Mouse (Mus musculus) 3134 (cell line): Measurements from ENCODE around the gene Nfxl1.

Experiments
- DNase-seq: peaks from one replicate; pipeline ENCODE4 v3.0.0-alpha.2; 2011; ENCODE audit warnings: low spot score; ENCODE audit not compliant: insufficient read length; ENCODE audit errors: extremely low read depth

Gene Nfxl1

DNA sequence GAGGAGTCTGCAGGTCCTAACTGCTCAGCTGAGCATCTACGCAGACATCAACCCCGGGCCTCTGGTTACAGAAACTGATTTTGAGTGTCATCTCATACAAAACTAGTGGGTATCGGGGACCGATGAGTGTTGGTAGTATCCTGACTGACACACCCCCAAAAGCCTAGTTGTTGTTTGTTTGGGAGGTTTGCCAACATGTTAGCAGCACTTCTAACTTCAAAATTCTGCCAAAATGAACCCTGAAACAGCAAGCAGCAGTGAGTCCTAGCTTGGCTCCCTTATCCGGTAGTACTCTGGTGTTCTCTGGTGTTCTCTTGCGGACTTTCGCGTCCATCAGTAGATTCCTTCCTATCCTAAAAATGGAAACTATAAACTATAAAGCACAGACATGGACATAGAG lies 56.7 kb downstream of the Nfxl1 start:
- no peak for DNase-seq

DNA sequence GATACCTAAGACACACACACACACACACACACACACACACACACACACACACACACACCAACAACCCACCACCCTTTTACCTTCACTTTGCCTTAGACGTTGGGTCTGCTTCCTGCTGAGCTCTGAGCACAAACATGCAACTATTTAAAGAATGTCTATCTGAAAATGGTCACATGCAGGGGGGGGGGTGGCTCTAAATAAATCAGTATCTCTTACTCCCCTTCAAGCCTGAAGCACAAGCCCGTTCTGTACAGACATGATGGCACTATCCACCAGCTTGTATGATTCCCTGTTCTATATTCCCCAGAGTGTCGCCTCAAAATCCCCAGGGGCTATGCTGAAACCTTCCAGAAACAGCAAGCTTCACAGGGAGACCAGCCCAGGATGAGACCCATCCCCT lies 57.7 kb downstream of the Nfxl1 start:
- no peak for DNase-seq

DNA sequence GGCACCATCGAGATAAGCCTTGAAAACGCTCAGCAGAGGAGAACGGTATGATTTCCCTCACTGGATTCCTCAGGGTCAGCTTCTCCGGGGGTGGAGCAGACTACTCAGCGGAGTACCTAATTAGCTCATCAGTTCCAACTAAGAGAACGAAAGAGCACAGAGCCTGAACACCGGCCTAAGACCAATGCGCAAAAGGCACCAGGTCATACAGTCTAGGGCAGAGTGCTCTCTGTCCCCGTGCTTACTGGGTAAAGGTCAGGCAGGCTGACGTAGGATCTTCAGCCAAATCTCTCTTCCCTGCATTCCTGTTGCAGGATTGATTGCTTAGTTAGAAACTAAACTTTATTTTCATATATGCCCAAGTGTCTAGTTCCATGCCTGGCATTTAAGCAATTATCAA lies 61.2 kb downstream of the Nfxl1 start:
- no peak for DNase-seq

DNA sequence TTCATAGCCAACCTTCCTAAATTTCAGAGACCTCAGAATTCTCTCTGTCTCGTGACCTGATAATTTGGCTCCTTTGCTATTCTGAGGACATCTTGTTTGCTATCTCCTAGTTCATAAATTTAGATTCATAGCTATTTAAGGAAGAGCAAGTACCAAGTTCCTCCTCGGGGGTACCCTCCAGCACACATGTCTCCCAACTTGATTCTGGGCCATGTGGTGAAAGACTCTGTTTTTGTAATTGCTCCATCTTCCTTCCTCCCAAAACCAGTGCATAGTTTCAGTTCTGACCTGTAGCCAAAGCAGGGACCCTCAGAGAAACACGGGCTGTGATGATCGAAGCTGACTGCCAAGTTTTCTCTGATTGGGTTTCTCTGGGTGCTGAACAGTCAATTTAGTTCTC lies 62.7 kb downstream of the Nfxl1 start:
- DNase-seq = no peak

DNA sequence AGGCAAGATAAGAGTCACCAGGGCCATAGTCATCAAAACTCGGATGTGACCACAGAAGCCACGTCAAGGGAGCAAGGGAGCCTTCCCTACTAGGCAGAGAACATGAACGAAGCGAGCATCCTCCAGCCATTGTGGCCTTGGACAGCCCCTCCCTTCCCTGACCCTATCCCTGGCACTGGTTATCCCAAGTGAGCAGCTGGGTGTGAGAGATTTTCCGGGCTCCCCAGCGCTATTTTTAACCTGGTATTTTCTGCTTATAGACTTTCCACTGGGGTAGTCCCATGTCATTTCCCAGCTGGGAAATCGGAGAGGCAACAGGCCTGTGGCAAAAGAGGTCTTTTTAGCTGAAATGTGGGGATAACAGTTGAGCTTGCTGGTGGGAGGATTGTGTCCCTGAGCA lies 65.6 kb downstream of the Nfxl1 start:
- no peak for DNase-seq

DNA sequence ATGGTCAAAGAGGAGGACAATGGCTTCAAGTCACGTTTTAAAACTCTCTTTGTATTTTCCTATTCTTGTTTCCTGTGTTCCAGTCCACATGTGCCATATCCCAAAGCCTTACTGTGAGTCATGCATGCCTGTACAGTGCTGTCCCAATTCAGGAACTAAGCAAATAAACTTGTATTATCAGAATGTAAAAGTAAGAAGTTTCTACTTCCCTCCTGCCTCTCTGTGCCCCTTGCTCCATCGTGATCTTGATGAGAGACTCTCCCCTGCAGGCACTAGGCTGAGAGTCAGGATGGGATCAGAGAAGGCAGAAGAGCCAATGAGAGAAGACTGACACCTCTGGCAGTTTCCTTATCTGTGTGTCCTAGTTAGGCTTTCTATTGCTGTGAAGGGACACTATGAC lies 68.3 kb downstream of the Nfxl1 start:
- no peak for DNase-seq

DNA sequence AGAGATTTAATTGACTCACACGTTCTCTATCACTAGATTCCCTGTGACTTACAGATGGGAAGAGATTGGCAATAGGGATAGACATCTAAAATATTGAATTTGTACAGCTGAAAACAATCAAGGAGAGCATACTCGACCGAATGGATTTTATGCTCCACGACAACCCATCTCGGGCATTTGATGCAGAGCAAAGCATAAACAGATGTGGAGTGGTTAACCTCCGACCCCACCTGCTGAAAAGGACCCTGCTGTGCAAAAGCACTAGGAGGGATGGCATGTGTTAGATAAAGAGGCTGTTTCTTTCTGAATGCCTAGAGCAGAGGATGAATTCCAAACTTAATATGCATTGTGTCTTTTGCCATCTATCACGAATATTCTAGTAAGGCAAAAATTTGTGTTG lies 79.0 kb downstream of the Nfxl1 start:
- DNase-seq = no peak

DNA sequence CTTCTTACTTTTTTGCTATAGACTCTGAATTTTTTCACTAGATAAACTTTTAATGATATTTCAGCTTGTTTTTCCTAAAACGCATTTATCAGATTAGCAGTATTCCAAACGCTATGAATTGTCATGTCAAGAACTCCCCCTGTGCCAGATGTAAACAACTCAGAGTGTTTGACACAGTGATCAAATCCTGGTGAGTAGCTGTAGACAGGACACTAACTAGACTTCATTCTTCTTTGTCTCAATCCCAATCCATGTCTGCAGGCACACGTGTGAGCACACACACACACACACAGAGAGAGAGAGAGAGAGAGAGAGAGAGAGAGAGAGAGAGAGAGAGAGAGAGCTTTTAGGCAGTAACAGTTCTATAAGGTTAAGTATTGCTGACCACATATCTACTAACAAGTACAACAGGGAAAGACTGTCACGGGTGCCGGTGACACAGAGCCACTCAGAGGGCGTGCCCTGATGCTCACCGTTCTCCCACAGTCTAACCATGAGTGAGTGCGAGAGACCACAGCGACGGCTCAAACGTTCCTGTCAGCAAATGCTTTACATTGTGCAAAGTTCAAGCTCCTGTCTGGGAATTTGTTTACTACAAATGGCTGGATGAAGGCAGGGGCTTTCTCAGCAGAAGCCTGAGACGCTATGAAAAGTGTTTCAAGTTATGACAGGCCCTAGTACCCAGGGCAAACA lies 87.0 kb downstream of the Nfxl1 start:
- DNase-seq = no peak

DNA sequence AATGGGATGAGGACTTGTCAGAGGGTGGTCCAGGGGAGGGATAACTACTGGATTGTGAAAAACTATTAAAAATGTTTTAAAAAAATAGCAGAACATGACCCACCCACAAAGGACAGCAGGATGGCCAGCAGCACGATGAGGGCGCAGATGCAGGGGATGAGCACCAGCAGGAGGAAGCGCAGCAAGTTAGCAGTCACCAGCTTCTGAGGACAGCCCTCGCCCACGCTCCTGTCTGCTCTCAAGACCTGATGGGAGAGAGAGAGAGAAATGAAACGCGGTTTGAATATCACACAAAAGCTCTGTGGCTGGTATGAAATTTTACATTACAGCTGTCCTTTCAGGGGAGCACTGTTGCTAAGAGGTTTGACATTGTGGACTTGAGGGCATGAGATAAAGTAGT lies 87.7 kb downstream of the Nfxl1 start:
- no peak for DNase-seq

DNA sequence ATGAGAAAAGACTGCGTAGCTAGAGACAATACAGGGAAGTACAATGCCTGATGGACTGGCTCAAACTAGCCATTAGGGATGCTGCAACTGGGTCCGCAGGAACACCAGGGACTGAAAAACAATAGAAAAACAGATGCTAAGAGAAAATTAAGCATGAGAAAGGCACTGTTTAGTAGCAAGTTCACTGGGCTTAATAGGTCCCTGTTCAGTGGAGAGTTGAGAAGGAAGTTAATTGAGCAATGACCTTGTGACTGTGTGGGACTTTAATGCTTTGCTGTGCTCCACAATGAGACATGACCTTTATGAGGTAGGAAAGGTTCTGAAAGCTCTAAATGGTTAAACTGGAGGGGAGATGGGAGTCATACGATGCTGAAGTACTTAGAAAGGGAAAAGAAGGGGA lies 94.6 kb downstream of the Nfxl1 start:
- DNase-seq = no peak
